Mouse (Mus musculus) MEL (cell line): Measurements from ENCODE around the gene Spef2.

Experiments
- BHLHE40 ChIP-seq: IDR thresholded peaks from 2 replicates; pipeline ENCODE4 v1.6.1; 2012; ENCODE audit warnings: low read depth, mild to moderate bottlenecking, inconsistent platforms, low read length, improper control_type of control experiment, borderline replicate concordance
- CHD2 ChIP-seq: IDR thresholded peaks from 2 replicates; pipeline ENCODE4 v1.6.1; 2011; ENCODE audit warnings: low read length, improper control_type of control experiment
- CTCF ChIP-seq, 3 experiments: IDR thresholded peaks in 2 of 3; conservative IDR thresholded peaks in 1 of 3; 2 replicates each; pipeline ENCODE4 v1.5.1; 2011 to 2012; ENCODE audit warnings: low read length in 3 of 3, low read depth in 2 of 3, mild to moderate bottlenecking in 2 of 3, improper control_type of control experiment in 1 of 3, inconsistent platforms in 1 of 3, mixed read lengths in 1 of 3, moderate library complexity in 1 of 3; ENCODE audit not compliant: control insufficient read depth in 1 of 3, insufficient read depth in 1 of 3, poor library complexity in 1 of 3, severe bottlenecking in 1 of 3
- EP300 ChIP-seq, 2 experiments: IDR thresholded peaks; 2 replicates each; pipeline ENCODE4 v1.6.1; 2011; ENCODE audit warnings: improper control_type of control experiment in 2 of 2, low read length in 2 of 2, low read depth in 1 of 2, mild to moderate bottlenecking in 1 of 2
- GABPA ChIP-seq: IDR thresholded peaks from 2 replicates; pipeline ENCODE4 v1.6.1; 2012; ENCODE audit warnings: low read depth, mild to moderate bottlenecking, inconsistent platforms, low read length, improper control_type of control experiment, moderate library complexity
- GATA1 ChIP-seq: IDR thresholded peaks from 2 replicates; pipeline ENCODE4 v1.6.1; 2011; ENCODE audit warnings: low read depth, low read length, improper control_type of control experiment
- MAX ChIP-seq: IDR thresholded peaks from 2 replicates; pipeline ENCODE4 v1.6.1; 2011; ENCODE audit warnings: low read length, improper control_type of control experiment
- MEF2A ChIP-seq: IDR thresholded peaks from 2 replicates; pipeline ENCODE4 v1.6.1; 2014; ENCODE audit warnings: low read depth, mild to moderate bottlenecking, inconsistent platforms, low read length, improper control_type of control experiment; ENCODE audit not compliant: poor library complexity, insufficient replicate concordance, severe bottlenecking; ENCODE audit errors: extremely low read depth
- MYC ChIP-seq: IDR thresholded peaks from 2 replicates; pipeline ENCODE4 v1.6.1; 2011; ENCODE audit warnings: low read depth, mild to moderate bottlenecking, low read length, improper control_type of control experiment, moderate library complexity
- POLR2A ChIP-seq, 2 experiments: IDR thresholded peaks; 2 replicates each; pipeline ENCODE4 v1.6.1; 2011 to 2012; ENCODE audit warnings: low read length in 2 of 2, mild to moderate bottlenecking in 2 of 2, control low read depth in 1 of 2, improper control_type of control experiment in 1 of 2, low read depth in 1 of 2, moderate library complexity in 1 of 2; ENCODE audit not compliant: control insufficient read depth in 1 of 2, insufficient read depth in 1 of 2, poor library complexity in 1 of 2
- RCOR1 ChIP-seq: IDR thresholded peaks from 2 replicates; pipeline ENCODE4 v1.6.1; 2012; ENCODE audit warnings: low read depth, mild to moderate bottlenecking, inconsistent platforms, low read length, improper control_type of control experiment
- SMC3 ChIP-seq: IDR thresholded peaks from 2 replicates; pipeline ENCODE4 v1.6.1; 2011; ENCODE audit warnings: low read depth, low read length, improper control_type of control experiment
- TCF12 ChIP-seq: IDR thresholded peaks from 2 replicates; pipeline ENCODE4 v1.6.1; 2014; ENCODE audit warnings: low read depth, mild to moderate bottlenecking, inconsistent platforms, low read length, improper control_type of control experiment, moderate library complexity
- USF1 ChIP-seq: IDR thresholded peaks from 2 replicates; pipeline ENCODE4 v1.6.1; 2014; ENCODE audit warnings: low read depth, mild to moderate bottlenecking, inconsistent platforms, low read length, improper control_type of control experiment, moderate library complexity

DNA sequence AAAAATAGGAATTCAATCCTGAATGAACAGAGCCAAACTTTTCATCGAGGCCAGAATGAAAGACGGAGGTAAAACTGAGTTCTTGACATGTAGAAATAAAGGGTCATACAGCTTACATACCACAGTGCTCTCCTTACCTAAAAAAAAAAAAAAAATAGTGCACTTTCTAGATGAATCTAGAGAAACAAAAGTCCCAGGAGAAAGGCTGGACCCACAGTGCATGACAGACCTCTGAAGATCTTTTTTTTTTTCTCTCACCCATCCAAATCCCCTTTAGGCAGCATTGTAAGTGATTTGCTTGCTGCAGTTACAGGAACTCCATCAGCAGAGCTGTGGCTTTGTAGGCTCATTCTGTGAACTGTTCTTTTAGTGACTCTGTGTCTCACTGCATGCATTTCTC, 199.7 kb downstream of the Spef2 start:
- no peak for TF ChIP-seq EP300 (IDR thresholded peaks at IDR 0.05; ENCODE audit: low read depth in 1 of 2, low read length in 2 of 2)
- TF ChIP-seq POLR2A (IDR thresholded peaks at IDR 0.05; ENCODE audit: control insufficient read depth in 1 of 2, insufficient read depth in 1 of 2, low read depth in 1 of 2, low read length in 2 of 2, poor library complexity in 1 of 2): no peak
- no peak for TF ChIP-seq CTCF (IDR thresholded peaks at IDR 0.05 in 2 of 3, conservative IDR thresholded peaks at IDR 0.05 in 1 of 3; ENCODE audit: control insufficient read depth in 1 of 3, insufficient read depth in 1 of 3, low read depth in 2 of 3, low read length in 3 of 3, poor library complexity in 1 of 3, severe bottlenecking in 1 of 3)
- TF ChIP-seq RCOR1: no peak
- no peak for TF ChIP-seq MAX
- no peak for TF ChIP-seq CHD2
- TF ChIP-seq GABPA: no peak
- TF ChIP-seq MYC: no peak
- TF ChIP-seq MEF2A: no peak
- TF ChIP-seq TCF12: no peak
- TF ChIP-seq SMC3: no peak
- TF ChIP-seq GATA1: no peak
- TF ChIP-seq BHLHE40: no peak
- TF ChIP-seq USF1: no peak
